Mouse (Mus musculus): ENCODE measurements at regions not wholly inside any gene's neighbourhood (a gene's known extent, or its start where the extent isn't known, plus 50 kb on each side); places are given as distances from the start of the nearest gene placed in this dataset.

DNA sequence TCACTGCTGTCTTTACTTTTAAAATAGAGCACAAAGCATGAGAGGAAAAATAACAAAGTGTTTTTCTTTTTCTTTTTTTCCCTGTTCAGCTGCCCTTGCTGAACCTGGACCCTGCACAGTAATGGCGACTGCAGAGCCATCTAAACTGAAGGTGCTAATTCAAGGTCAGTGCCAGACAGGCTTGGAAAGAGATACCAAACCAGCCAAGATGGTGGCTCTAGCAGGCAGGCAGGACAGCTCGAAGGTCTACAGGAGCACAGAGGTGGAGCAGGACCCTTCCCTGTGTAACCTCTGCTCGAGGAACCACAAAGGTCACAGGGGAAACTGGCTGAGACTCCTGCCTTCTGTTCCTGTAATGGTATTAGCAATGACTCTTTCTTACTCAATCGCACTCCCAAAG lies 326.7 kb downstream of the Gm45692 start:
- ATAC-seq (ENCODE audit: low FRiP score, low TSS enrichment), result no peak
- TF ChIP-seq CTCF (IDR thresholded peaks at IDR 0.05; ENCODE audit: low read depth) (no peak), EP300 (optimal IDR thresholded peaks at IDR 0.05) (no peak)
- Histone ChIP-seq H3K36me3 (ENCODE audit: control insufficient read depth, insufficient read depth, low read length) (no peaks in the 10 kb centered on the region), H3K27me3 (ENCODE audit: control insufficient read depth, insufficient read depth, low read length) (no peaks in the 10 kb centered on the region), H3K4me3 (ENCODE audit: low read depth, low read length) (no peak overlapping the region), H3K4me2 (replicated peaks; ENCODE audit: low read depth) (no peak overlapping the region), H3K27ac (replicated peaks) (no peak overlapping the region), H3K9ac (ENCODE audit: low read length) (no peak overlapping the region), H3K9me3 (ENCODE audit: control insufficient read depth, low read length) (no peaks in the 10 kb centered on the region), H3K4me1 (replicated peaks; ENCODE audit: control insufficient read depth, insufficient read depth) (no peaks in the 10 kb centered on the region; the same call in 1 of the 2 replicates)
- no peak for DNase-seq (ENCODE audit: low spot score)
- WGBS, result 74% methylated on average over 4 of the region's 4 CpGs

DNA sequence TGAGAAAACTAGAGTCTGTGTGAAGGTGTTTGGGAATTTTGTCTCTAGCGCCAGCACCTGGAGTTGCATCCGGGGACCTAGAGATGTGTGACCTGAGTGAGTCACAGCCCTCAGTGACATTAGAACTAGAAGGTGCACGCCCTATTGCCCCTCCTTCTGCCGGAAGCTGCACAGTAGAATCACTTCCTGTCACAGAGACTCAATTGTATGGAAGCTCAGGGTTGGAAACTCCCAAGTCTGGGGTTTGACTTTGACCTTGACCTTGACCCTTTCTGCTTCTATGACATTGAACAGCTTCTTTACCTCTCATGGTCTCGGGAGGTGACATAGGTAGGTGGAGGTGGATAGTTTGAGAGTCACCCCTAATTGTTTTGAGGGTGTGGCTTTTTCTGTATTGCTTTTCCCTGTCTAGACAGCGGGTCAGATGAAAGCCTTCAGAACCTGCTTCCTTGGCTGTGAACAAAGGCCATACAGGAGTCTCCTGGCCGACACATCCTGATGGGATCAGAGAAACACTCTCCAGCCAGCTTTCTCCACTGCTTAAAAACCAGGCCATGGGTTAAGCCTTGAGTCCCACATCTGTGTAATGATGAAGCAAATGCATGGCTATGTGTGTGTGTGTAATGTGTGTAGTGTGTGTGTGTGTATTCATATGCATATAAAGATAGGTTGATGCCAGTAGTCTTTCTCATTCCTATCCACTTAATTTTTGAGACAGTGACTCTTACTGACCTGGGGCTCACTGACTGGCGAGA lies 328.7 kb downstream of the Gm45692 start:
- DNase-seq (ENCODE audit: low spot score) (no peak), ATAC-seq (ENCODE audit: low FRiP score, low TSS enrichment) (no peak)
- Histone ChIP-seq H3K9ac (ENCODE audit: low read length) (no peak overlapping the region), H3K27ac (replicated peaks) (no peak overlapping the region), H3K27me3 (ENCODE audit: control insufficient read depth, insufficient read depth, low read length) (no peaks in the 10 kb centered on the region), H3K9me3 (ENCODE audit: control insufficient read depth, low read length) (no peaks in the 10 kb centered on the region), H3K4me2 (replicated peaks; ENCODE audit: low read depth) (no peak overlapping the region), H3K36me3 (ENCODE audit: control insufficient read depth, insufficient read depth, low read length) (no peaks in the 10 kb centered on the region), H3K4me3 (ENCODE audit: low read depth, low read length) (no peak overlapping the region), H3K4me1 (replicated peaks; ENCODE audit: control insufficient read depth, insufficient read depth) (no peaks in the 10 kb centered on the region; the same call in 1 of the 2 replicates)
- no peak for TF ChIP-seq CTCF (IDR thresholded peaks at IDR 0.05; ENCODE audit: low read depth)
- TF ChIP-seq EP300 (optimal IDR thresholded peaks at IDR 0.05), result no peak
- WGBS, result 77% methylated on average over 8 of the region's 8 CpGs

DNA sequence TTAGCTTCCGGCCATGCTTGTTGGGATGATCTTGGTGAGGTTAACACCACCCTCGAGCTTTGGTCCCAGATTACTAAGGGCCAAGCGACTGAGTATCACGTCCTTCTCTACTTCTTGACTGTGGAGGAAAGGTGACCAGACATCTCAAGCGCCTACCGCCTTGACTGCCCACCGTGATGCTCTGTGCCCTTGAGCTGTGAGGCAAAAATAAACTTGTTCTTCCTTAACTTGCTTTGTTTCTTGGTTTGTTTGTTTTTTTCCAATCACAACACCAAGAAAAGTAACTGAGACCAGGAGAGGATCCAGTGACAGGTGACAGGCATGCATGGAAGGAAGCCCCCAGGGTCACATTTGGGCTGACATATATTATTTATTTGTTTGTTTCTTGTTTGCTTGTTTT lies 330.0 kb downstream of the Gm45692 start:
- no peak overlapping the region for H3K9ac ChIP-seq (ENCODE audit: low read length)
- H3K36me3 ChIP-seq (ENCODE audit: control insufficient read depth, insufficient read depth, low read length), result no peaks in the 10 kb centered on the region
- H3K27ac ChIP-seq (replicated peaks), result no peak overlapping the region
- H3K27me3 ChIP-seq (ENCODE audit: control insufficient read depth, insufficient read depth, low read length), result no peaks in the 10 kb centered on the region
- 93% methylated on average over 7 of the region's 7 CpGs for WGBS
- ATAC-seq (ENCODE audit: low FRiP score, low TSS enrichment) (no peak), DNase-seq (ENCODE audit: low spot score) (no peak)
- no peak overlapping the region for H3K4me2 ChIP-seq (replicated peaks; ENCODE audit: low read depth)
- no peaks in the 10 kb centered on the region; the same call in 1 of the 2 replicates for H3K4me1 ChIP-seq (replicated peaks; ENCODE audit: control insufficient read depth, insufficient read depth)
- no peak overlapping the region for H3K4me3 ChIP-seq (ENCODE audit: low read depth, low read length)
- TF ChIP-seq EP300 (optimal IDR thresholded peaks at IDR 0.05) (no peak), CTCF (IDR thresholded peaks at IDR 0.05; ENCODE audit: low read depth) (no peak)
- no peaks in the 10 kb centered on the region for H3K9me3 ChIP-seq (ENCODE audit: control insufficient read depth, low read length)

DNA sequence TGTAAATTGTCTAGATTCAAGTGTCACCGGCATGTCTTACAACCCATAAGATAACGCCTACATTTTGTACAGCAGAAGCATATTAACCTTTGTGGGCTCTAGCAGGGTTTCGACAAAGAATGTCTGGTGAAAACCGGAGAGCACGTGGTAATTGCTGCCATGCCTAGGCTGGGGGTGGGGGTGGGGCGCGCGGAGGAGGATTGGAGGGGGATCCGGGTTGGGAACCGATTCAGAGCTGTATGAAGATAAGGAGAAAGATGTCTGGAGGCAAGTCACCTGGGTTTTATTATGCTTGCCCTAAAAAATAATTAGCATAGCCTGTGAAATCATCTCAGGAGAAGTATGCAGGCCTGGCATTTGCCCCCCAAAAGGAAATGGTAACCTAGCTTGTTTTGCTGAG lies 331.2 kb downstream of the Gm45692 start:
- 80% methylated on average over 10 of the region's 10 CpGs for WGBS

DNA sequence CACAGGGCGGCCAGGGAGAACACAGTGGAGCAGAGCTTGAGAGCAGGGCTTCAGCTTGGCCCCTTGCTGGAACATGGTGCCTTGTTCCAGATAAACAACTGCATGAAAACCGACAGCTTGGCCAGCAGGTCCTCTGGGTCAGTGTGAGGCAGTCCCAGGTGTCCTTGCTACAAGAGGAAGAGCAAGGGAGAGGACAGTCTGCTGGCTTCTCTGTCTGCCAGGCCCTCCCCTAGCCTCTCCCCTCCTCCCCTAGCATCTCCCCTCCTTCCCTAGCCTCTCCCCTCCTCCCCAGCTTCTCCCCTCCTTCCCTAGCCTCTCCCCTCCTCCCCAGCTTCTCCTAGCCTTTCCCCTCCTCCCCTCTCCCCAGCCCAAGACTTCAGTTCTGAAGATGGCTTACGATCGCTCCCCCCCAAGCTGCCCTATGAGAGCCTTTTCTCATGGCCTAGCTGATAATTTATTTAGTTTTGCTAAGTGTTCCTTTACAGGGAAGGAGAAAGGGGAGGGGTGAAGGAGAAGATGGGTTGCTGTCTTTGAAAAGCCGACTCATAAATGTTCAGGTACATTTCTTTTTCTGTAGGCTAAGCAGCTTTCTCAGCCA lies 333.7 kb downstream of the Gm45692 start:
- WGBS, result 47% methylated on average over 5 of the region's 5 CpGs
- no peaks in the 10 kb centered on the region for H3K4me1 ChIP-seq (replicated peaks; ENCODE audit: control insufficient read depth, insufficient read depth)
- no peak for ATAC-seq (ENCODE audit: low FRiP score, low TSS enrichment)
- no peak overlapping the region for H3K27ac ChIP-seq (replicated peaks)
- no peaks in the 10 kb centered on the region for H3K9me3 ChIP-seq (ENCODE audit: control insufficient read depth, low read length)
- no peak overlapping the region for H3K9ac ChIP-seq (ENCODE audit: low read length)
- no peaks in the 10 kb centered on the region for H3K36me3 ChIP-seq (ENCODE audit: control insufficient read depth, insufficient read depth, low read length)
- H3K4me2 ChIP-seq (replicated peaks; ENCODE audit: low read depth), result no peak overlapping the region
- no peaks in the 10 kb centered on the region for H3K27me3 ChIP-seq (ENCODE audit: control insufficient read depth, insufficient read depth, low read length)
- no peak overlapping the region for H3K4me3 ChIP-seq (ENCODE audit: low read depth, low read length)
- no peak for DNase-seq (ENCODE audit: low spot score)
- TF ChIP-seq EP300 (optimal IDR thresholded peaks at IDR 0.05) (no peak), CTCF (IDR thresholded peaks at IDR 0.05; ENCODE audit: low read depth) (no peak)

More for the DNA sequence above, 331.2 kb downstream of the Gm45692 start:
- H3K9ac ChIP-seq (ENCODE audit: low read length), result no peak overlapping the region
- H3K27me3 ChIP-seq (ENCODE audit: control insufficient read depth, insufficient read depth, low read length), result no peaks in the 10 kb centered on the region
- DNase-seq (ENCODE audit: low spot score), result no peak
- H3K36me3 ChIP-seq (ENCODE audit: control insufficient read depth, insufficient read depth, low read length), result no peaks in the 10 kb centered on the region
- no peaks in the 10 kb centered on the region; the same call in 1 of the 2 replicates for H3K4me1 ChIP-seq (replicated peaks; ENCODE audit: control insufficient read depth, insufficient read depth)
- no peak overlapping the region for H3K27ac ChIP-seq (replicated peaks)
- no peaks in the 10 kb centered on the region for H3K9me3 ChIP-seq (ENCODE audit: control insufficient read depth, low read length)
- H3K4me3 ChIP-seq (ENCODE audit: low read depth, low read length), result no peak overlapping the region
- H3K4me2 ChIP-seq (replicated peaks; ENCODE audit: low read depth), result no peak overlapping the region
- TF ChIP-seq EP300 (optimal IDR thresholded peaks at IDR 0.05), result no peak
- no peak for TF ChIP-seq CTCF (IDR thresholded peaks at IDR 0.05; ENCODE audit: low read depth)
- no peak for ATAC-seq (ENCODE audit: low FRiP score, low TSS enrichment)

DNA sequence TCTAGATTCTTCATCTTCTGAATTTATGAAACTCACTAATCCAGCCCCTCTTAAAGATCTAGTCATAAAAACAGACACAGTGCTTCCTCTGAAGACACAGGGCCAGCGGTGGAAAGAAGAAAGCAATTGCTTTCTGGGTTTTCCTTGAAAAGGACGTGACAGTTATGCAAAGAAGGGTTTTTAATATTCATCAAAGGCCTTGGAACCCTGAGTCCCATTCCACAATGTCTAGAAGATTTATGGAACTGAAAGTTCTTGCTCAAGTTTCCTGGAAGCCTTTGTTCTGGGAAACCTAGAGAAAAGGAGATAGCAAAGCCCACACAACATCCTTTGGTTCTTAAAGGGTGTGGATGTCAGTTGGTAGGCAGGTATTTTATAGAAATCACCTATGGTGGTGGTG lies 346.0 kb downstream of the Gm45692 start:
- Histone ChIP-seq H3K36me3 (ENCODE audit: control insufficient read depth, insufficient read depth, low read length) (no peaks in the 10 kb centered on the region), H3K27me3 (ENCODE audit: control insufficient read depth, insufficient read depth, low read length) (no peaks in the 10 kb centered on the region), H3K4me1 (replicated peaks; ENCODE audit: control insufficient read depth, insufficient read depth) (no peaks in the 10 kb centered on the region), H3K4me3 (ENCODE audit: low read depth, low read length) (no peak overlapping the region), H3K27ac (replicated peaks) (no peak overlapping the region), H3K4me2 (replicated peaks; ENCODE audit: low read depth) (no peak overlapping the region), H3K9me3 (ENCODE audit: control insufficient read depth, low read length) (no peaks in the 10 kb centered on the region), H3K9ac (ENCODE audit: low read length) (no peak overlapping the region)
- no peak for TF ChIP-seq EP300 (optimal IDR thresholded peaks at IDR 0.05)
- TF ChIP-seq CTCF (IDR thresholded peaks at IDR 0.05; ENCODE audit: low read depth), result no peak
- no peak for ATAC-seq (ENCODE audit: low FRiP score, low TSS enrichment)
- 61% methylated on average over 2 of the region's 2 CpGs for WGBS
- no peak for DNase-seq (ENCODE audit: low spot score)
